Mouse (Mus musculus): Measurements from ENCODE around the gene Setx. TPM values are rescaled to one million over a fixed set of nuclear protein-coding genes. Genes with fewer than 3 reads are reported as not detected.

Setx gene
- total and polyA plus RNA-seq, 3 experiments = 13.1 to 23.8 (median 22.5) TPM

- Histone ChIP-seq H3K79me2 (ENCODE audit: control insufficient read depth, insufficient read depth, low read length, poor library complexity) (no peaks in the 10 kb centered on the region), H3K9me3 (replicated peaks; ENCODE audit: insufficient read depth, low read length) (no peaks in the 10 kb centered on the region), H3K36me3 (ENCODE audit: control insufficient read depth in 1 of 2, insufficient read depth in 2 of 2, low read length in 2 of 2) (no peaks in the 10 kb centered on the region), H3K27ac (ENCODE audit: control insufficient read depth, low read depth, low read length) (no peak overlapping the region), H3K9ac (ENCODE audit: control insufficient read depth, low read depth, low read length, poor library complexity, severe bottlenecking) (no peak overlapping the region), H3K4me1 (ENCODE audit: control insufficient read depth in 1 of 2, insufficient read depth in 2 of 2, low read length in 2 of 2) (no peaks in the 10 kb centered on the region), H3K27me3 (ENCODE audit: control insufficient read depth in 1 of 2, insufficient read depth in 2 of 2, low read length in 2 of 2) (no peaks in the 10 kb centered on the region), H3K4me3 (ENCODE audit: control insufficient read depth in 1 of 2, insufficient read depth in 1 of 2, low read depth in 2 of 2, low read length in 2 of 2) (no peak overlapping the region)
- DNase-seq (ENCODE audit: low read depth, low spot score) = no peak
- TF ChIP-seq MYB (IDR thresholded peaks at IDR 0.05; ENCODE audit: low read depth, low read length) (no peak), SMC3 (IDR thresholded peaks at IDR 0.05; ENCODE audit: low read depth, low read length) (no peak), NELFE (IDR thresholded peaks at IDR 0.05; ENCODE audit: low read depth, low read length) (no peak), ZKSCAN1 (IDR thresholded peaks at IDR 0.05; ENCODE audit: low read depth, low read length) (no peak), POLR2AphosphoS2 (IDR thresholded peaks at IDR 0.05; ENCODE audit: low read length) (no peak), ZNF384 (IDR thresholded peaks at IDR 0.05; ENCODE audit: low read depth, low read length) (no peak)
These were observed 106.3 kb downstream of the Setx start for GRCm38 (mm10) chr2:29230191-29230835.

Other genes starting within 250 kb of the Setx start
- gene Barhl1, start 207.5 kb upstream of the Setx start, total RNA-seq (2012; rRNA removed) = 0.10 and 0.15 TPM in 2 replicates
- gene Barhl1, start 207.5 kb upstream of the Setx start, polyA plus RNA-seq (2012; ENCODE audit: insufficient read depth in 1 of 2, insufficient read length in 2 of 2, low read depth in 1 of 2, low replicate concordance in 2 of 2, missing spikeins in 1 of 2) = under 1 TPM in 1 of 2 experiments, not detected in 1; 0.47 TPM
- gene Cfap77, start 69.1 kb upstream of the Setx start, total RNA-seq (2012; rRNA removed) = 0.95 and 1.1 TPM in 2 replicates
- gene Cfap77, start 69.1 kb upstream of the Setx start, polyA plus RNA-seq (2012; ENCODE audit: insufficient read depth in 1 of 2, insufficient read length in 2 of 2, low read depth in 1 of 2, low replicate concordance in 2 of 2, missing spikeins in 1 of 2) = 1 to 10 TPM in 1 of 2 experiments, not detected in 1; 2.4 TPM
- 12.7 and 13.5 TPM in 2 replicates for gene Ttf1, start 63.9 kb upstream of the Setx start, total RNA-seq (2012; rRNA removed)
- 10 to 100 TPM in 1 of 2 experiments, not detected in 1; 15.6 TPM for gene Ttf1, start 63.9 kb upstream of the Setx start, polyA plus RNA-seq (2012; ENCODE audit: insufficient read depth in 1 of 2, insufficient read length in 2 of 2, low read depth in 1 of 2, low replicate concordance in 2 of 2, missing spikeins in 1 of 2)
- 3.7 and 5.4 TPM in 2 replicates for gene Ntng2, start 128.8 kb downstream of the Setx start, total RNA-seq (2012; rRNA removed)
- 10 to 100 TPM in 1 of 2 experiments, not detected in 1; 19.1 TPM for gene Ntng2, start 128.8 kb downstream of the Setx start, polyA plus RNA-seq (2012; ENCODE audit: insufficient read depth in 1 of 2, insufficient read length in 2 of 2, low read depth in 1 of 2, low replicate concordance in 2 of 2, missing spikeins in 1 of 2)
- gene Med27, start 222.6 kb downstream of the Setx start, total RNA-seq (2012; rRNA removed) = 43.5 and 46.9 TPM in 2 replicates
- gene Med27, start 222.6 kb downstream of the Setx start, polyA plus RNA-seq (2012; ENCODE audit: insufficient read depth in 1 of 2, insufficient read length in 2 of 2, low read depth in 1 of 2, low replicate concordance in 2 of 2, missing spikeins in 1 of 2) = 10 to 100 TPM in 1 of 2 experiments, not detected in 1; 46.3 TPM